Mouse (Mus musculus): ENCODE results near the gene Ppp2r3c. TPM values are rescaled to one million over a fixed set of nuclear protein-coding genes. Genes with fewer than 3 reads are reported as not detected.
"Not testable (repeated sequence)": the region's sequence is repeated elsewhere in the genome, so short reads cannot be mapped to it uniquely, and the experiment has no call there.

Ppp2r3c gene
- 9.5 and 10.1 TPM in 2 replicates for polyA plus RNA-seq (2015; fragmentation: Nextera tagmentation; extraction: Ambion mirVana)

DNA sequence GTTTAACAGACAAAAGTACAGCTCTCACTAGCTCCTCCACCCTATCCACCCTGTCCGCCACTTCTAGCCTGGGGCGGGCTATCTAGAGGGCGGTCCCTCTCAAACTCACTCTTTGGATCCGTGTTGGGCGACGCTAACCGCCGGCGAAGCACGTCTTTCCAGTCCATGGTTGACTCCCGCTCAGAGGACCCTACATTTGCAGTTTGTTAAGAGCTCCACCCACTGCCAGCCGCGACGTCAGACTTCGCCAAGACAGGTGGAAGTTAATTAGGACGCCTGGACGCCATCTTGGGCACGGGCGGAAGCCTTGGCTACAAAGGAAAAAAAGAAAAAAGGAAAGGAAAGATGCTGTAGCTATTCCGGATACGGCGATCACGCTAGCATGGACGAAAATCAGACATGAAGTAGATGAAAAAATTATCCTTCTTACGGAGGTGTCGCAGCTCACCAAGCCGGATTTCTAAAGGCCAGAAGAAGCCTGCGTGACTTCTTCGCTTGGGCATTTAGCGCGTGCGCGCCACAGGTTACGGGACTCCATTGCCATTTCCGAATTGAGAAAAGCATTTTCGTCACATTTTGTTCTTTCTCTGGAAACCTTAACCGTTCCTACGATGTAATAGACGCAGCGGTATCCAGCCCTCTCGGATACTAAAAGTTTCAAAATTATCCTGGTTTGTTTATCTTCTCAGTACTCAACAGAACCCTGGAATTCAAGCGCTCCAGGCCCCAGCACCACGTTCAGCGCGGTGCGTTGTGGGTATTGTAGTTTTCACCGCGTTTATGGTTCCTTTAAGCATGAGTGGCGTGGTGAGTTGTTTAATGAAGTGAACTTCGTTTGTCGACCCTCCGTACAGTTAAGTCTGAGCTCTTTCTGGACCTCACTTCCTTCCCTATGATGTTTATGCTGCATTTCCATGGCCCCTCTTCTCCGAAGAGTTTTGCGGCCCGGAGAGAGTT lies at the start of gene Ppp2r3c:
Gene Ppp2r3c, minus strand, starts transcription at position 514 of the 957 bp plus-strand sequence.
- peaks cover 23% of the 10 kb centered on the region for H3K4me1 ChIP-seq
- H3K27me3 ChIP-seq (replicated peaks): no peaks in the 10 kb centered on the region
- H3K4me2 ChIP-seq: peak within 1 kb of the TSS; percentile 74
- peaks cover 3% of the 10 kb centered on the region; the same call in 1 of the 2 replicates for H3K9me3 ChIP-seq
- WGBS: under 1% methylated on average over 55 of the region's 55 CpGs
- H3K4me3 ChIP-seq: peak within 1 kb of the TSS; percentile 64
- peak within 1 kb of the TSS; percentile 84 for H3K9ac ChIP-seq
- ATAC-seq (ENCODE audit: extremely low read depth, insufficient number of reproducible peaks, low FRiP score, low TSS enrichment): peak; percentile 82
- H3K27ac ChIP-seq (replicated peaks): peak within 1 kb of the TSS; percentile 93
- peaks cover 32% of the 10 kb centered on the region for H3K36me3 ChIP-seq

GRCm38 (mm10) chr12:55344583-55344982 lies 41.8 kb upstream of the Ppp2r3c start:
- peaks cover 16% of the 10 kb centered on the region for H3K4me1 ChIP-seq
- 73% methylated on average over 13 of the region's 13 CpGs for WGBS
- no peaks in the 10 kb centered on the region for H3K9me3 ChIP-seq
- H3K27ac ChIP-seq (replicated peaks): peak overlapping the region; percentile 63
- H3K36me3 ChIP-seq: no peaks in the 10 kb centered on the region
- no peaks in the 10 kb centered on the region for H3K27me3 ChIP-seq (replicated peaks)
- no peak for ATAC-seq (ENCODE audit: extremely low read depth, insufficient number of reproducible peaks, low FRiP score, low TSS enrichment)
- H3K9ac ChIP-seq: no peak overlapping the region
- no peak overlapping the region for H3K4me3 ChIP-seq
- no peak overlapping the region for H3K4me2 ChIP-seq

- ATAC-seq (ENCODE audit: extremely low read depth, insufficient number of reproducible peaks, low FRiP score, low TSS enrichment): no peak
- 73% methylated on average over 11 of the region's 11 CpGs for WGBS
- H3K4me1 ChIP-seq: peaks cover 16% of the 10 kb centered on the region
- H3K27ac ChIP-seq (replicated peaks): peak overlapping the region; percentile 63
- no peaks in the 10 kb centered on the region for H3K27me3 ChIP-seq (replicated peaks)
- H3K9me3 ChIP-seq: no peaks in the 10 kb centered on the region
- H3K36me3 ChIP-seq: no peaks in the 10 kb centered on the region
- H3K4me2 ChIP-seq: no peak overlapping the region
- no peak overlapping the region for H3K4me3 ChIP-seq
- H3K9ac ChIP-seq: no peak overlapping the region
Observed at GRCm38 (mm10) chr12:55343998-55344397, 41.2 kb upstream of the Ppp2r3c start.

- H3K27me3 ChIP-seq (replicated peaks); H3K9ac ChIP-seq; H3K36me3 ChIP-seq; H3K4me2 ChIP-seq; H3K4me3 ChIP-seq; H3K9me3 ChIP-seq; ATAC-seq (ENCODE audit: extremely low read depth, insufficient number of reproducible peaks, low FRiP score, low TSS enrichment): not testable (repeated sequence)
- H3K27ac ChIP-seq (replicated peaks): peak overlapping the region; percentile 59
- peaks cover 16% of the 10 kb centered on the region for H3K4me1 ChIP-seq
- 22% methylated on average over 1 of the region's 1 CpGs for WGBS
Observed at GRCm38 (mm10) chr12:55343045-55343444, 40.2 kb upstream of the Ppp2r3c start.

DNA sequence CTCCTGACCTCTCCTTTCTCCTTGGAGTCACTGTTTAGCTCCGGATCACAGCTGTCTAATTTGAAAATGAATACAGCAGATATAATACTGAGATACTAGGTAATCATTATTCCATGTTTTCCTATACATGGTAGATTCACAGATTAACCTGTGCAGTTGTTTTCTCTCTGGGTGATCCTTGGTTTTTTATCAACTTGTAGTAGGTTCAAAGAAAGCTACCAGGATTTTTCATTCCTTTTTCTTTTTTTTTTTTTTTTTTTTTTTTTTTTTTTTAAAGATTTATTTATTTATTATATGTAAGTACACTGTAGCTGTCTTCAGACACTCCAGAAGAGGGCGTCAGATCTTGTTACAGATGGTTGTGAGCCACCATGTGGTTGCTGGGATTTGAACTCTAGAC lies 35.7 kb upstream of the Ppp2r3c start:
- H3K27ac ChIP-seq (replicated peaks); H3K4me2 ChIP-seq; ATAC-seq (ENCODE audit: extremely low read depth, insufficient number of reproducible peaks, low FRiP score, low TSS enrichment); H3K4me3 ChIP-seq; H3K9me3 ChIP-seq; H3K4me1 ChIP-seq; H3K27me3 ChIP-seq (replicated peaks); H3K36me3 ChIP-seq; H3K9ac ChIP-seq: not testable (repeated sequence)
- 85% methylated on average over 1 of the region's 2 CpGs for WGBS

DNA sequence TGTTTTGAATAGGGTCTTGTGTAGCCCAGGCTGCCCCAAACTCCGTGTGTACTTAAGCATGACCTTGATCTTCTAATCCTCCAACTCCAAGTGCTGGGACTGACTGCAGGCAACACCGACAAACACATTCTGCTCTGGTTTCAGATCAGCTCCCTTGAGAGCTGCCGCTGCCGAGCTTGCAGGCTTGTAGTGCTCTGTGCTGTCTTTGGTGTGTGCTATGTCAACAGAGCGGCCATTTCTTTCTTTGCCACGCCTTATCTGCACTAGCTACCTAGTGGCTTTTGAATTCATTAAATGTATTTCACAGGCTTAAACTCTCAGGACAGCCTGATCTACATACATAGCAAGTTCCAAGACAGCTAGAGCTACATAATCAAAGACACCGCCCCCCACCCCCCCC lies 30.9 kb upstream of the Ppp2r3c start:
- H3K9me3 ChIP-seq: no peaks in the 10 kb centered on the region
- no peak overlapping the region for H3K9ac ChIP-seq
- peaks cover 14% of the 10 kb centered on the region for H3K36me3 ChIP-seq
- no peak overlapping the region for H3K4me3 ChIP-seq
- H3K4me1 ChIP-seq: no peaks in the 10 kb centered on the region
- no peak for ATAC-seq (ENCODE audit: extremely low read depth, insufficient number of reproducible peaks, low FRiP score, low TSS enrichment)
- H3K27me3 ChIP-seq (replicated peaks): no peaks in the 10 kb centered on the region
- H3K27ac ChIP-seq (replicated peaks): no peak overlapping the region
- no peak overlapping the region for H3K4me2 ChIP-seq
- WGBS: 89% methylated on average over 7 of the region's 7 CpGs

GRCm38 (mm10) chr12:55329351-55329750 lies 26.6 kb upstream of the Ppp2r3c start:
- no peaks in the 10 kb centered on the region for H3K9me3 ChIP-seq
- no peak overlapping the region for H3K27ac ChIP-seq (replicated peaks)
- 76% methylated on average over 7 of the region's 7 CpGs for WGBS
- no peak for ATAC-seq (ENCODE audit: extremely low read depth, insufficient number of reproducible peaks, low FRiP score, low TSS enrichment)
- no peak overlapping the region for H3K9ac ChIP-seq
- no peaks in the 10 kb centered on the region for H3K27me3 ChIP-seq (replicated peaks)
- H3K4me2 ChIP-seq: no peak overlapping the region
- peaks cover 11% of the 10 kb centered on the region for H3K36me3 ChIP-seq
- H3K4me1 ChIP-seq: no peaks in the 10 kb centered on the region
- no peak overlapping the region for H3K4me3 ChIP-seq

- H3K4me2 ChIP-seq: no peak overlapping the region
- no peak for ATAC-seq (ENCODE audit: extremely low read depth, insufficient number of reproducible peaks, low FRiP score, low TSS enrichment)
- no peak overlapping the region for H3K27ac ChIP-seq (replicated peaks)
- no peaks in the 10 kb centered on the region for H3K27me3 ChIP-seq (replicated peaks)
- no peaks in the 10 kb centered on the region for H3K4me1 ChIP-seq
- no peaks in the 10 kb centered on the region for H3K9me3 ChIP-seq
- H3K36me3 ChIP-seq: peaks cover 11% of the 10 kb centered on the region
- 71% methylated on average over 4 of the region's 4 CpGs for WGBS
- no peak overlapping the region for H3K9ac ChIP-seq
- H3K4me3 ChIP-seq: no peak overlapping the region
Observed at GRCm38 (mm10) chr12:55328784-55329183, 26.0 kb upstream of the Ppp2r3c start.

- no peak overlapping the region for H3K4me3 ChIP-seq
- no peaks in the 10 kb centered on the region for H3K4me1 ChIP-seq
- 0 out of 2 replicates have a peak overlapping the region, but pooled peaks have one; percentile 14 for H3K9ac ChIP-seq
- H3K27me3 ChIP-seq (replicated peaks): no peaks in the 10 kb centered on the region
- no peak for ATAC-seq (ENCODE audit: extremely low read depth, insufficient number of reproducible peaks, low FRiP score, low TSS enrichment)
- 85% methylated on average over 7 of the region's 7 CpGs for WGBS
- no peak overlapping the region for H3K27ac ChIP-seq (replicated peaks)
- H3K4me2 ChIP-seq: no peak overlapping the region
- no peaks in the 10 kb centered on the region for H3K9me3 ChIP-seq
- H3K36me3 ChIP-seq: peaks cover 11% of the 10 kb centered on the region
Observed at GRCm38 (mm10) chr12:55325702-55326101, 22.9 kb upstream of the Ppp2r3c start.

DNA sequence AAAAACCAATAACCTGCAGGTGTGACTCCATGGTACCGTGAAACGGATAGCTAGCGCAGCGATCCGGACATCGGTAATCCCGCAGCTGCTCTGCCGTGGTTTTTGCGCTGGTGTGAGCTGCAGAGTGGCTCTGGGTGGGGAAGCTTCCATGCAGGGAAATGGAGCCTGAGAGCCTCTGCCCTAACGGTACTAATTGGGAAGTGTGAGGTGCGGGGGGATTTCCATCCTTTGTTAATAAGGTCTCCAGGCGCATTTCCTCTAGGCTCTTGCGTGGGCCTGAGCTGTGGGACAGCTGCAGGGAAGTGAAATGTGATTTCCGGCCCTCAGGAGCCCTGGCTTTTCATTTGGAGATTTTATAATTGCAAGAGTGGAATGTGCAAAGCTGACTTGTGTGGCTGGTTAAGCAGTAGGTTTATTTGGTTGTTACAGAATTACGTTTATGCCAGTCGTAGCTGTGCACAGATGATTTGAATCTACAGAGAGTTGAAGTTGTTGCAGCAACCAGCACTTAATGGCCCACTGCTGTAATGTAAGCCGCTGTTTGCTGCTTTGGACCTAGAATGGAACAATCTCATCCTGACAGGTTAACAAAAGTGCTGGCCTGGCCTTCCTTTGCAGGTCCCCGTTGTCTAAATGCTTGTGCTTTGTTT lies 19.0 kb upstream of the Ppp2r3c start:
- Histone ChIP-seq H3K4me3 (no peak overlapping the region), H3K9me3 (no peaks in the 10 kb centered on the region), H3K27me3 (replicated peaks) (no peaks in the 10 kb centered on the region), H3K4me1 (no peaks in the 10 kb centered on the region), H3K9ac (no peak overlapping the region), H3K27ac (replicated peaks) (peak overlapping the region; percentile 54), H3K4me2 (no peak overlapping the region), H3K36me3 (peaks cover 6% of the 10 kb centered on the region)
- WGBS: 82% methylated on average over 18 of the region's 18 CpGs
- no peak for ATAC-seq (ENCODE audit: extremely low read depth, insufficient number of reproducible peaks, low FRiP score, low TSS enrichment)

DNA sequence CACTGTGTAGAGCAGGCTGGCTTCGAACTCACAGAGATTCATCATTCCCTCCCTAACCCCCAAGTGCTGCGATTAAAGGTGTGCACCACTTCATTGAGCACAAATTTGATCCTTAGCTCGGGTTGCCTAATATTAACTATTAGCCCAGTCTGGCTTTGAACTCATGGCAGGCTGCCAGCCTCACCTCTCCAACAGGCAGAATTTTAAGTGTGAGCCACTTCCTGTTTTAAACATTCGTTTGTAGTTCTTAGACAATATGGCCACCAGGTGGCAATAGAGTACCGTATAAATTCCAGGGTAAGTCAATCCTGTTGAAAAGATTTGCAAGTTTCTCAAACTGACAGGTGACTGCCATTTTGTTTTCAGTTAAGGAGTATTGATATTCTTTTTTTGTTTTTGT lies 12.4 kb upstream of the Ppp2r3c start:
- Histone ChIP-seq H3K4me3 (no peak overlapping the region), H3K27me3 (replicated peaks) (no peaks in the 10 kb centered on the region), H3K36me3 (peaks cover 10% of the 10 kb centered on the region), H3K9ac (no peak overlapping the region), H3K9me3 (no peaks in the 10 kb centered on the region), H3K27ac (replicated peaks) (no peak overlapping the region), H3K4me2 (no peak overlapping the region), H3K4me1 (no peaks in the 10 kb centered on the region)
- no peak for ATAC-seq (ENCODE audit: extremely low read depth, insufficient number of reproducible peaks, low FRiP score, low TSS enrichment)
- WGBS: 40% methylated on average over 5 of the region's 5 CpGs
